Mouse (Mus musculus): ENCODE data around the gene Slc25a13. TPM values are rescaled to one million over a fixed set of nuclear protein-coding genes. Genes with fewer than 3 reads are reported as not detected.

Slc25a13 gene
- total and polyA plus RNA-seq, 2 experiments from 2014 or later, result 3.4 to 3.5 TPM

- ATAC-seq (no peak), DNase-seq (ENCODE audit: low spot score) (no peak)
- Histone ChIP-seq H3K27me3 (ENCODE audit: insufficient read depth, low read length) (no peaks in the 10 kb centered on the region), H3K27ac (no peak overlapping the region), H3K4me3 (ENCODE audit: low read length) (no peak overlapping the region), H3K4me1 (ENCODE audit: insufficient read depth, low read length) (no peaks in the 10 kb centered on the region), H3K9ac (replicated peaks; ENCODE audit: low read length) (no peak overlapping the region), H3K9me3 (ENCODE audit: low read length) (no peaks in the 10 kb centered on the region), H3K36me3 (ENCODE audit: insufficient read depth, low read length) (no peaks in the 10 kb centered on the region), H3K4me2 (ENCODE audit: low read depth, low read length) (no peak overlapping the region)
- WGBS, result 76% methylated on average over 3 of the region's 3 CpGs
- no peak for TF ChIP-seq CTCF (IDR thresholded peaks at IDR 0.05; ENCODE audit: low read depth)
These were observed 126.0 kb downstream of the Slc25a13 start for GRCm38 (mm10) chr6:6091016-6091415.

GRCm38 (mm10) chr6:6088151-6088550 is 128.8 kb downstream of the Slc25a13 start:
- TF ChIP-seq CTCF (IDR thresholded peaks at IDR 0.05; ENCODE audit: low read depth), result no peak
- 0 out of 2 replicates have a peak, but pooled peaks have one; percentile 53 for ATAC-seq
- H3K4me1 ChIP-seq (ENCODE audit: insufficient read depth, low read length), result no peaks in the 10 kb centered on the region
- H3K36me3 ChIP-seq (ENCODE audit: insufficient read depth, low read length), result no peaks in the 10 kb centered on the region
- H3K27ac ChIP-seq, result no peak overlapping the region
- H3K9ac ChIP-seq (replicated peaks; ENCODE audit: low read length), result no peak overlapping the region
- no peaks in the 10 kb centered on the region for H3K27me3 ChIP-seq (ENCODE audit: insufficient read depth, low read length)
- H3K4me3 ChIP-seq (ENCODE audit: low read length), result no peak overlapping the region
- no peaks in the 10 kb centered on the region for H3K9me3 ChIP-seq (ENCODE audit: low read length)
- H3K4me2 ChIP-seq (ENCODE audit: low read depth, low read length), result no peak overlapping the region
- DNase-seq (ENCODE audit: low spot score), result peak; percentile 75
- WGBS, result 44% methylated on average over 4 of the region's 4 CpGs

- no peaks in the 10 kb centered on the region for H3K4me1 ChIP-seq (ENCODE audit: insufficient read depth, low read length)
- H3K27ac ChIP-seq, result no peak overlapping the region
- ATAC-seq (no peak), DNase-seq (ENCODE audit: low spot score) (no peak)
- no peak overlapping the region for H3K4me3 ChIP-seq (ENCODE audit: low read length)
- no peaks in the 10 kb centered on the region for H3K36me3 ChIP-seq (ENCODE audit: insufficient read depth, low read length)
- H3K27me3 ChIP-seq (ENCODE audit: insufficient read depth, low read length), result no peaks in the 10 kb centered on the region
- no peak for TF ChIP-seq CTCF (IDR thresholded peaks at IDR 0.05; ENCODE audit: low read depth)
- no peak overlapping the region for H3K9ac ChIP-seq (replicated peaks; ENCODE audit: low read length)
- H3K9me3 ChIP-seq (ENCODE audit: low read length), result no peaks in the 10 kb centered on the region
- H3K4me2 ChIP-seq (ENCODE audit: low read depth, low read length), result no peak overlapping the region
- 57% methylated on average over 1 of the region's 1 CpGs for WGBS
These were observed 136.5 kb downstream of the Slc25a13 start for GRCm38 (mm10) chr6:6080484-6080883.

- no peak overlapping the region for H3K27ac ChIP-seq
- no peak for ATAC-seq
- TF ChIP-seq CTCF (IDR thresholded peaks at IDR 0.05; ENCODE audit: low read depth), result no peak
- H3K9me3 ChIP-seq (ENCODE audit: low read length), result no peaks in the 10 kb centered on the region
- no peak overlapping the region for H3K4me3 ChIP-seq (ENCODE audit: low read length)
- no peaks in the 10 kb centered on the region for H3K36me3 ChIP-seq (ENCODE audit: insufficient read depth, low read length)
- H3K9ac ChIP-seq (replicated peaks; ENCODE audit: low read length), result no peak overlapping the region
- WGBS, result 90% methylated on average over 4 of the region's 4 CpGs
- no peaks in the 10 kb centered on the region for H3K27me3 ChIP-seq (ENCODE audit: insufficient read depth, low read length)
- DNase-seq (ENCODE audit: low spot score), result no peak
- no peaks in the 10 kb centered on the region for H3K4me1 ChIP-seq (ENCODE audit: insufficient read depth, low read length)
- no peak overlapping the region for H3K4me2 ChIP-seq (ENCODE audit: low read depth, low read length)
These were observed 139.7 kb downstream of the Slc25a13 start for GRCm38 (mm10) chr6:6077234-6077633.

- no peak overlapping the region for H3K4me2 ChIP-seq (ENCODE audit: low read depth, low read length)
- H3K4me3 ChIP-seq (ENCODE audit: low read length), result no peak overlapping the region
- TF ChIP-seq CTCF (IDR thresholded peaks at IDR 0.05; ENCODE audit: low read depth), result no peak
- ATAC-seq, result no peak
- DNase-seq (ENCODE audit: low spot score), result no peak
- no peaks in the 10 kb centered on the region for H3K4me1 ChIP-seq (ENCODE audit: insufficient read depth, low read length)
- no peaks in the 10 kb centered on the region for H3K9me3 ChIP-seq (ENCODE audit: low read length)
- no peak overlapping the region for H3K27ac ChIP-seq
- H3K27me3 ChIP-seq (ENCODE audit: insufficient read depth, low read length), result no peaks in the 10 kb centered on the region
- WGBS, result 79% methylated on average over 7 of the region's 7 CpGs
- H3K9ac ChIP-seq (replicated peaks; ENCODE audit: low read length), result no peak overlapping the region
- no peaks in the 10 kb centered on the region for H3K36me3 ChIP-seq (ENCODE audit: insufficient read depth, low read length)
These were observed 141.0 kb downstream of the Slc25a13 start for GRCm38 (mm10) chr6:6075940-6076447.

- Histone ChIP-seq H3K4me1 (ENCODE audit: insufficient read depth, low read length) (no peaks in the 10 kb centered on the region), H3K27me3 (ENCODE audit: insufficient read depth, low read length) (no peaks in the 10 kb centered on the region), H3K36me3 (ENCODE audit: insufficient read depth, low read length) (no peaks in the 10 kb centered on the region), H3K9me3 (ENCODE audit: low read length) (no peaks in the 10 kb centered on the region), H3K27ac (no peak overlapping the region), H3K9ac (replicated peaks; ENCODE audit: low read length) (no peak overlapping the region), H3K4me3 (ENCODE audit: low read length) (no peak overlapping the region), H3K4me2 (ENCODE audit: low read depth, low read length) (no peak overlapping the region)
- no peak for DNase-seq (ENCODE audit: low spot score)
- WGBS, result 83% methylated on average over 7 of the region's 7 CpGs
- no peak for TF ChIP-seq CTCF (IDR thresholded peaks at IDR 0.05; ENCODE audit: low read depth)
- no peak for ATAC-seq
These were observed 145.9 kb downstream of the Slc25a13 start for GRCm38 (mm10) chr6:6071038-6071437.

- Histone ChIP-seq H3K9me3 (ENCODE audit: low read length) (no peaks in the 10 kb centered on the region), H3K4me1 (ENCODE audit: insufficient read depth, low read length) (no peaks in the 10 kb centered on the region), H3K27ac (no peak overlapping the region), H3K36me3 (ENCODE audit: insufficient read depth, low read length) (no peaks in the 10 kb centered on the region), H3K27me3 (ENCODE audit: insufficient read depth, low read length) (no peaks in the 10 kb centered on the region), H3K4me3 (ENCODE audit: low read length) (no peak overlapping the region), H3K4me2 (ENCODE audit: low read depth, low read length) (no peak overlapping the region), H3K9ac (replicated peaks; ENCODE audit: low read length) (no peak overlapping the region)
- WGBS, result 8% methylated on average over 3 of the region's 3 CpGs
- ATAC-seq, result no peak
- no peak for TF ChIP-seq CTCF (IDR thresholded peaks at IDR 0.05; ENCODE audit: low read depth)
- DNase-seq (ENCODE audit: low spot score), result no peak
These were observed 147.0 kb downstream of the Slc25a13 start for GRCm38 (mm10) chr6:6070015-6070414.
